Mouse (Mus musculus): ENCODE data around the gene Dpp3. TPM values are rescaled to one million over a fixed set of nuclear protein-coding genes. Genes with fewer than 3 reads are reported as not detected.

The Dpp3 gene
- polyA plus RNA-seq, 2 experiments, result 90.9 to 96.5 TPM

DNA sequence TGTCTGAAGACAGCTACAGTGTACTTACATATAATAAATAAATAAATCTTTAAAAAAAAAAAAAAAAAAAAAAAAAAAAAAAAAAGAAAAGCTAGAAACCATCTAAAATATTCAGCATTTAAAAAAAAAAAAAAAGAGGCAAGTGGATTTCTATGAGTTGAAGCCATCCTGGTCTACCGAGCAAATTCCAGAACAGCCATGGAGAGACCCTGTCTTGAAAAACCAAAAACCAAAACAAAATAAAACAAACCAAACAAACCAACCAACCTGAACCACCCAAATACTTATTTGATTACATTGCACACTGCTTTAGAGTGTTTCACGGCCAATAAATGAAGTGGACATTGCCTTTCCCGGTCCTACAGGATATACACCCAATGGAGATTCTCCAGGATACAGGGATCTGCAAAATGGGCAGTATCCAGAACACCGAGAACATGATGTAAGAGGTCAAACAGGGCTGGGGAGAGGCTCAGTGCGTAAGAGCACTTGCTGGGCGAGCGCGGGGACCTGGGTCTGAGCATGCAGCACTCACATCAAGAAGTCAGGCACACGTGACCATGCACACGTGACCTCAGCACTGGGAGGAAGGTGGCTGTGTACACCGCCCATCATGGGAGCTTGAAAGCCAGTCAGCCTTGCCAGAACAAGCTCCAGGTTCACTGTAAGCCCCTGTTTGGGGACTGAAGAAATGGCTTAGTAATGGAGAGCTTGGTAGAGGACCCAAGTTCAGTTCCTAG, 2.8 kb downstream of the Dpp3 start:
- Histone ChIP-seq H3K4me3 (replicated peaks; ENCODE audit: low read length) (no peak overlapping the region), H3K27ac (replicated peaks; ENCODE audit: low read depth, low read length) (no peak overlapping the region), H3K36me3 (ENCODE audit: control insufficient read depth, insufficient read depth, low read length) (peaks cover 57% of the 10 kb centered on the region), H3K4me1 (ENCODE audit: control insufficient read depth, insufficient read depth, low read length) (peaks cover 9% of the 10 kb centered on the region; the same call in 1 of the 2 replicates), H3K27me3 (ENCODE audit: control insufficient read depth, insufficient read depth, low read length) (no peaks in the 10 kb centered on the region), H3K4me2 (replicated peaks; ENCODE audit: low read depth, low read length, severe bottlenecking) (no peak overlapping the region), H3K9me3 (ENCODE audit: control insufficient read depth, low read length) (no peaks in the 10 kb centered on the region), H3K9ac (ENCODE audit: low read depth, low read length, severe bottlenecking) (no peak overlapping the region)
- ATAC-seq (ENCODE audit: low FRiP score, low read depth) (no peak), DNase-seq (ENCODE audit: low spot score) (no peak)
- no peak for TF ChIP-seq POLR2A (IDR thresholded peaks at IDR 0.05; ENCODE audit: borderline replicate concordance, extremely low read depth, insufficient read depth, insufficient read length)
- WGBS, result 99% methylated on average over 11 of the region's 11 CpGs

DNA sequence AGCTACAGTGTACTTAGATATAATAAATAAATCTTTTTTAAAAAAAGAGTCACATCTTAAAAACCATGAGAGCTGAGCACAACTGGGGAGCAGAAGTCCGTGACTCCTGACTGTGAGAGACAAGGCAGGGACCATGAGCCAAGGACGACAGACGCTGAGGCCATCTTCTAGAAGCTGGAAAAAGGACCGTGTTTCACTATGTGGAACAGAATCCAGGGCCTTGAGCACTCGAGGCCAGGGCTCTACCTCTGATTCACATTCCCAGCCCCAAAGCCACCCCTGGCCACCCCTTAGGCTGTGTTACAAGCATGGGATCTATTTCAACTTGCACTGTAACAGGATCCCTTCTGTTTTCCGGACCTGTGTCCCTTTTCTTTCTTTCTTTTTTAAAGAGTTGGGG, 8.4 kb downstream of the Dpp3 start:
- DNase-seq (ENCODE audit: low spot score) (no peak), ATAC-seq (ENCODE audit: low FRiP score, low read depth) (no peak)
- no peak overlapping the region for H3K4me2 ChIP-seq (replicated peaks; ENCODE audit: low read depth, low read length, severe bottlenecking)
- H3K9me3 ChIP-seq (ENCODE audit: control insufficient read depth, low read length), result no peaks in the 10 kb centered on the region
- no peaks in the 10 kb centered on the region for H3K27me3 ChIP-seq (ENCODE audit: control insufficient read depth, insufficient read depth, low read length)
- no peak overlapping the region for H3K4me3 ChIP-seq (replicated peaks; ENCODE audit: low read length)
- H3K36me3 ChIP-seq (ENCODE audit: control insufficient read depth, insufficient read depth, low read length), result peaks cover 97% of the 10 kb centered on the region
- no peak for TF ChIP-seq POLR2A (IDR thresholded peaks at IDR 0.05; ENCODE audit: borderline replicate concordance, extremely low read depth, insufficient read depth, insufficient read length)
- H3K4me1 ChIP-seq (ENCODE audit: control insufficient read depth, insufficient read depth, low read length), result no peaks in the 10 kb centered on the region
- 81% methylated on average over 6 of the region's 6 CpGs for WGBS
- H3K9ac ChIP-seq (ENCODE audit: low read depth, low read length, severe bottlenecking), result no peak overlapping the region
- no peak overlapping the region for H3K27ac ChIP-seq (replicated peaks; ENCODE audit: low read depth, low read length)

DNA sequence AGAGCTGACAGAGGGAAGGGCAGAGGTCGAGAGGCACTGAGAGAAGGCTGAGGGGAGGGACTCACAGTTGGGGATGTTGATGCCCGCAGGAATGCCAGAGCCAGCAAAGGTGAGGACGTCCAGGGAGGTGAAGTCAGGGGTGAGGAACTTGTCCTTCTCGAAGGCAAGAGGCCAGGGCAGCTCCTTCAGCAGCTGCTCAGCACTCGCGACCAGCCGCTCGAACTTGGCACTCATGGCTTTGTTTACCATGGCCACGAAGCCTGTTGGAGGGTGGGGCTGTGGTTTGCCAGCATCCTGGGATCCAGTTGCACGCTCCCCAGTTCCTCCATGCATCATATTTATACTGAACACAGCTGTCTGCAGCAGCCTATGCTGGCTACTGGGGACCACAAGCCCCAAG, 11.3 kb downstream of the Dpp3 start:
- no peaks in the 10 kb centered on the region for H3K9me3 ChIP-seq (ENCODE audit: control insufficient read depth, low read length)
- ATAC-seq (ENCODE audit: low FRiP score, low read depth) (no peak), DNase-seq (ENCODE audit: low spot score) (no peak)
- H3K27ac ChIP-seq (replicated peaks; ENCODE audit: low read depth, low read length), result no peak overlapping the region
- H3K4me3 ChIP-seq (replicated peaks; ENCODE audit: low read length), result no peak overlapping the region
- TF ChIP-seq POLR2A (IDR thresholded peaks at IDR 0.05; ENCODE audit: borderline replicate concordance, extremely low read depth, insufficient read depth, insufficient read length), result no peak
- no peaks in the 10 kb centered on the region for H3K27me3 ChIP-seq (ENCODE audit: control insufficient read depth, insufficient read depth, low read length)
- 90% methylated on average over 9 of the region's 10 CpGs for WGBS
- no peak overlapping the region for H3K9ac ChIP-seq (ENCODE audit: low read depth, low read length, severe bottlenecking)
- H3K4me1 ChIP-seq (ENCODE audit: control insufficient read depth, insufficient read depth, low read length), result no peaks in the 10 kb centered on the region
- peaks cover 98% of the 10 kb centered on the region for H3K36me3 ChIP-seq (ENCODE audit: control insufficient read depth, insufficient read depth, low read length)
- H3K4me2 ChIP-seq (replicated peaks; ENCODE audit: low read depth, low read length, severe bottlenecking), result no peak overlapping the region

DNA sequence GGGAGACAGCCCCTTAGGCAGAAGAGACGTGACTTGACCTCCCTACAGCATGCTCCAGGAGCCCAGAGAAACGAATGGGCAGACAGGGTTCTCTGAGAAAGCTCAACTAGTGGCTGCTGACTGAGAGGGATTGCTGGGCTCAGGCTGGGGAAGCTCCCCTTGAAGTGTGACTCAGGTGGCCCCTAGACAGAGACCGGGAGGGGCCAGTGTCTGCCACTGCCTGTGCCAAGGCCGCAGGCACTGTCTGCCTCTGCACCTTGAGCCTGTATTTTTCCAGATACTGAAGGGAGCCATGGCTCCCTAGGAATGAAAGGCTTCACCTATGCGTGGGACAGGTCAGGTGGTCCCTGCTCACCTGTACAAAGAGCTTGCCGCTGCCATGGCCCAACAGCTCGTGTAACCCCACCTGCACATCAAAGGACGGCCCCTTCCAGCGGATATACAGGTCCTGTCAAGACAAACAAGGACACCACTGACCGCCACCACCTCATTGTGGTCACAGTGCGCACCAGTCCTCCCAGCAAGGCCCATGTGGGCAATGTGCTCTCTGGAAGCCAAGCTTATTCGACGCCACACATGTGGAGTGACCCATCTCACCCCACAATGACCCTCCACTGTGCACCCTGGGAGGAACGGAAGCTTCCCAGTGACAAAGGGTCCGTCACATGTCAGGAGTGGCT, 12.0 kb downstream of the Dpp3 start:
- Histone ChIP-seq H3K27me3 (ENCODE audit: control insufficient read depth, insufficient read depth, low read length) (no peaks in the 10 kb centered on the region), H3K4me1 (ENCODE audit: control insufficient read depth, insufficient read depth, low read length) (no peaks in the 10 kb centered on the region), H3K9ac (ENCODE audit: low read depth, low read length, severe bottlenecking) (no peak overlapping the region), H3K4me2 (replicated peaks; ENCODE audit: low read depth, low read length, severe bottlenecking) (no peak overlapping the region), H3K4me3 (replicated peaks; ENCODE audit: low read length) (no peak overlapping the region), H3K9me3 (ENCODE audit: control insufficient read depth, low read length) (no peaks in the 10 kb centered on the region), H3K27ac (replicated peaks; ENCODE audit: low read depth, low read length) (no peak overlapping the region), H3K36me3 (ENCODE audit: control insufficient read depth, insufficient read depth, low read length) (peaks cover 94% of the 10 kb centered on the region)
- ATAC-seq (ENCODE audit: low FRiP score, low read depth) (no peak), DNase-seq (ENCODE audit: low spot score) (no peak)
- 93% methylated on average over 15 of the region's 15 CpGs for WGBS
- TF ChIP-seq POLR2A (IDR thresholded peaks at IDR 0.05; ENCODE audit: borderline replicate concordance, extremely low read depth, insufficient read depth, insufficient read length), result no peak

DNA sequence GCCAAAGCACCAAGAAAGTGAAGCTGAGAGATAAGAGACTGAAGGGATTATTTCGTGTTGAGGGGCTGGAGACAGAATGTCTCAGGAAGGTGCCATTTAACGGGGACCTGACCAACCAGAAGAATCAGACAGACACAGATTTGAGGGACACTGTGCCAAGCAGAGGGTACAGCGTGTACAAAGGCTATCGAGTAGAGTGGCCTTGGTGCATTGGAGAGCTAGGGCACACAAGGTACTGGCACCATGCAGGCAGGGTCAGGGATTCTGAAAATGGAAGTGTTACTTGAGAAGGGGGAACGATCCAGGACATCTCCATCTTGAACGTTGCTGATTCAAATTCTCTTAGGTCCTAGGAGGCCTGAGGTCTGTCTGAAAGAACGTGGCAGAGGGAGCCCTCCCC, 18.7 kb downstream of the Dpp3 start:
- H3K27me3 ChIP-seq (ENCODE audit: control insufficient read depth, insufficient read depth, low read length), result no peaks in the 10 kb centered on the region
- ATAC-seq (ENCODE audit: low FRiP score, low read depth) (no peak), DNase-seq (ENCODE audit: low spot score) (no peak)
- peaks cover 66% of the 10 kb centered on the region for H3K36me3 ChIP-seq (ENCODE audit: control insufficient read depth, insufficient read depth, low read length)
- H3K9ac ChIP-seq (ENCODE audit: low read depth, low read length, severe bottlenecking), result no peak overlapping the region
- WGBS, result 90% methylated on average over 7 of the region's 7 CpGs
- peaks cover 4% of the 10 kb centered on the region; the same call in 1 of the 2 replicates for H3K4me1 ChIP-seq (ENCODE audit: control insufficient read depth, insufficient read depth, low read length)
- H3K27ac ChIP-seq (replicated peaks; ENCODE audit: low read depth, low read length), result no peak overlapping the region
- no peak for TF ChIP-seq POLR2A (IDR thresholded peaks at IDR 0.05; ENCODE audit: borderline replicate concordance, extremely low read depth, insufficient read depth, insufficient read length)
- H3K4me2 ChIP-seq (replicated peaks; ENCODE audit: low read depth, low read length, severe bottlenecking), result no peak overlapping the region
- H3K4me3 ChIP-seq (replicated peaks; ENCODE audit: low read length), result no peak overlapping the region
- no peaks in the 10 kb centered on the region for H3K9me3 ChIP-seq (ENCODE audit: control insufficient read depth, low read length)

Measured in limb, embryonic 14.5 days (tissue).